Comparison of ENCODE assay signal across 21 mouse cellular contexts in genomic region chrX:73619401-73619800, GRCm38 (mm10). TPM values are rescaled to one million over a fixed set of nuclear protein-coding genes. Genes with fewer than 3 reads are reported as not detected.
DNase-seq lines count a peak whose midpoint lies in the region; ATAC-seq and TF ChIP-seq lines count a peak whose summit lies in the region.
"Had no signal": no experiment of that assay in that cellular context is flagged by ENCODE, and none has a peak within 500 bp of the region (broad histone marks: within the 10 kb centered on the region; RNA-seq: fewer than 3 reads in every experiment).

No protein-coding gene starts in this region.

- no peak for TF ChIP-seq CTCF in stomach, postnatal 0 days (IDR thresholded peaks at IDR 0.05; ENCODE audit: low read depth)

- H3K27ac ChIP-seq in lung, embryonic 16.5 days (ENCODE audit: low read length), result no peak overlapping the region
- H3K27ac ChIP-seq in stomach, postnatal 0 days (replicated peaks), result no peak overlapping the region
- H3K27ac ChIP-seq: embryonic facial prominence, embryonic 13.5 days; embryonic facial prominence, embryonic 15.5 days; forebrain, embryonic 10.5 days; forebrain, embryonic 12.5 days had no signal

- no peak overlapping the region for H3K9ac ChIP-seq in lung, embryonic 16.5 days (ENCODE audit: low read length)
- H3K9ac ChIP-seq in stomach, postnatal 0 days (ENCODE audit: low read length), result no peak overlapping the region
- H3K9ac ChIP-seq: embryonic facial prominence, embryonic 13.5 days; embryonic facial prominence, embryonic 15.5 days; forebrain, embryonic 12.5 days had no signal

- no peaks in the 10 kb centered on the region for H3K9me3 ChIP-seq in lung, embryonic 16.5 days (ENCODE audit: control insufficient read depth, low read length)
- H3K9me3 ChIP-seq in stomach, postnatal 0 days (ENCODE audit: control insufficient read depth, low read length), result no peaks in the 10 kb centered on the region
- H3K9me3 ChIP-seq: embryonic facial prominence, embryonic 13.5 days; embryonic facial prominence, embryonic 15.5 days; forebrain, embryonic 10.5 days; forebrain, embryonic 12.5 days had no signal

- no peaks in the 10 kb centered on the region for H3K4me1 ChIP-seq in lung, embryonic 16.5 days (replicated peaks; ENCODE audit: control insufficient read depth, insufficient read depth, low read length)
- no peaks in the 10 kb centered on the region for H3K4me1 ChIP-seq in stomach, postnatal 0 days (replicated peaks; ENCODE audit: control insufficient read depth, insufficient read depth)
- H3K4me1 ChIP-seq: embryonic facial prominence, embryonic 13.5 days; embryonic facial prominence, embryonic 15.5 days; forebrain, embryonic 10.5 days; forebrain, embryonic 12.5 days had no signal

- no peak overlapping the region for H3K4me2 ChIP-seq in lung, embryonic 16.5 days (ENCODE audit: low read depth, low read length)
- H3K4me2 ChIP-seq in stomach, postnatal 0 days (replicated peaks; ENCODE audit: low read depth), result no peak overlapping the region
- H3K4me2 ChIP-seq: embryonic facial prominence, embryonic 13.5 days; embryonic facial prominence, embryonic 15.5 days; forebrain, embryonic 12.5 days had no signal

- H3K27me3 ChIP-seq in lung, embryonic 16.5 days (ENCODE audit: control insufficient read depth, insufficient read depth, low read depth, low read length), result no peaks in the 10 kb centered on the region
- no peaks in the 10 kb centered on the region for H3K27me3 ChIP-seq in stomach, postnatal 0 days (ENCODE audit: control insufficient read depth, insufficient read depth, low read length)
- H3K27me3 ChIP-seq: embryonic facial prominence, embryonic 15.5 days had no signal

- no peak overlapping the region for H3K4me3 ChIP-seq in lung, embryonic 16.5 days (ENCODE audit: low read length)
- H3K4me3 ChIP-seq in stomach, postnatal 0 days (ENCODE audit: low read depth, low read length), result no peak overlapping the region
- H3K4me3 ChIP-seq: embryonic facial prominence, embryonic 13.5 days; embryonic facial prominence, embryonic 15.5 days; erythroblast, embryonic 14.5 days; forebrain, embryonic 10.5 days; forebrain, embryonic 12.5 days had no signal

- no peak for TF ChIP-seq EP300 in stomach, postnatal 0 days (optimal IDR thresholded peaks at IDR 0.05)

- ATAC-seq in lung, embryonic 16.5 days (ENCODE audit: low read depth), result peak; percentile 54; the same call in 1 of the 2 replicates
- ATAC-seq in stomach, postnatal 0 days (ENCODE audit: low FRiP score, low TSS enrichment), result peak; percentile 58; the same call in 1 of the 2 replicates
- ATAC-seq: forebrain, embryonic 14.5 days; forebrain, embryonic 16.5 days had no signal

- H3K36me3 ChIP-seq in lung, embryonic 16.5 days (ENCODE audit: control insufficient read depth, insufficient read depth, low read length), result no peaks in the 10 kb centered on the region
- no peaks in the 10 kb centered on the region for H3K36me3 ChIP-seq in stomach, postnatal 0 days (ENCODE audit: control insufficient read depth, insufficient read depth, low read length)
- H3K36me3 ChIP-seq: embryonic facial prominence, embryonic 13.5 days; embryonic facial prominence, embryonic 15.5 days; forebrain, embryonic 10.5 days; forebrain, embryonic 12.5 days had no signal

- DNase-seq in lung, postnatal 25 days (ENCODE audit: low spot score), result no peak
- peak; percentile 42 for DNase-seq in adipocyte (ENCODE audit: low spot score)
- DNase-seq in stomach, postnatal 0 days (ENCODE audit: low spot score), result no peak
- DNase-seq in thymus, postnatal 10 days (ENCODE audit: low spot score in 2 of 2), result no peak
- DNase-seq: adrenal gland, adult 8-10 months; adrenal gland, postnatal 14 days; adrenal gland, postnatal 36 days; cerebellum, adult 11-12 months; cerebellum, adult 2 months; cerebellum, adult 9-10 months; cerebellum, postnatal 14 days; cerebellum, postnatal 36 days; embryo, embryonic 11 days had no signal

RNA-seq across cellular contexts. Expression of gene Dusp9, which starts 19.8 kb away (rescaled TPM):
- 6.2 and 7.0 TPM in 2 replicates for polyA plus RNA-seq in lung, embryonic 16.5 days (2015; fragmentation: Nextera tagmentation; extraction: Ambion mirVana)
- polyA plus RNA-seq in stomach, postnatal 0 days (2015; fragmentation: Nextera tagmentation; extraction: Ambion mirVana), result 8.2 and 8.9 TPM in 2 replicates

RNA-seq across cellular contexts. Expression of gene Pnck, which starts 40.5 kb away (rescaled TPM):
- 14.7 and 16.3 TPM in 2 replicates for polyA plus RNA-seq in lung, embryonic 16.5 days (2015; fragmentation: Nextera tagmentation; extraction: Ambion mirVana)
- polyA plus RNA-seq in stomach, postnatal 0 days (2015; fragmentation: Nextera tagmentation; extraction: Ambion mirVana), result 19.3 and 24.5 TPM in 2 replicates
- polyA plus RNA-seq: erythroblast, embryonic 14.5 days had no signal

RNA-seq across cellular contexts. Expression of gene Slc6a8, which starts 53.5 kb away (rescaled TPM):
- 5.2 and 5.6 TPM in 2 replicates for polyA plus RNA-seq in lung, embryonic 16.5 days (2015; fragmentation: Nextera tagmentation; extraction: Ambion mirVana)
- polyA plus RNA-seq in stomach, postnatal 0 days (2015; fragmentation: Nextera tagmentation; extraction: Ambion mirVana), result 7.5 and 9.2 TPM in 2 replicates
- polyA plus RNA-seq: erythroblast, embryonic 14.5 days had no signal
